Mouse (Mus musculus): ENCODE measurements around the gene Rplp2.
A peak's percentile ranks its signal among the peaks of the same experiment; 100 is the strongest.
"Not testable (repeated sequence)": the region's sequence is repeated elsewhere in the genome, so short reads cannot be mapped to it uniquely, and the experiment has no call there.

Gene Rplp2

GRCm38 (mm10) chr7:141447110-141447991, at the start of gene Rplp2:
TSS of gene Rplp2 (plus strand) at chr7:141447370.
- peak; percentile 90 for DNase-seq (ENCODE audit: low read depth, low spot score)

DNA sequence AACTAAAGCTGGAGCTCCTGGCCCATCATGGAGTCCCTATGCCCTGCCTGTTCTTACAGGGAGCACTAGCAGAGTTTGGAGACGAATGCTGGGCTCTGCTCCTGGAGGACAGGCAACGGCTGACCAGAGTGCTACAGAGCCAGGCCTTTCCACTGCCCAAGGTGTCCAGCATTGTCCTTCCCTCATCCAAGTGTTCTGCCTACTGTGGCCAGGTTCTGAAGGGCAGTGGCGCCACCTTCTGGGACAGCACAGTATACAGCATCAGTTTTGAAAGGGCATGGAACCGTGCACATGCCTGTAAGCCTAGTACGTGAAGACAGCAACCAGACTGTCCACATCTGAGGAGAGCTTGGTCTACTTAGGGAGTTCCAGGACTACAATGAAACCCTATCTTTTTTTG, 43.9 kb upstream of the Rplp2 start:
- peak; percentile 62 for DNase-seq (ENCODE audit: low read depth, low spot score)

DNA sequence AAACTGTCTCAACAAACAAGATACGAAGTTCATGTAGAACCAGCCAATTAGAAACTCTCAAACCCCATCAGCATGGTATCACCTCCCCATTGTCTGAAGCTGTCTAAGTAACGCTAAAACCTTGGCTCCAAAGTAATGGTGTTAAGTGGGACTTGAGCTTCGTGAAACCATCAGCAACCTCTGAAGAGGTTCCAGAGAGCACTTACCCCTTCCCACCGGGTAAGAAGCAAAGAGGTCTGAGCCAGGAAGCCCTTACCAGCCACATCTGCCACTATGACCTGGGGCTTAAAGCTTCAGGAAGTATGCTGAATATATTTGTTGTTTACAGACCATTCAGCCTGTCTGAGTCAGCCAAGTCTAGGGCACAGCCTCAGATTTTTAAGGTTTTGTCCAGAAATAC, 41.7 kb upstream of the Rplp2 start:
- no peak for DNase-seq (ENCODE audit: low read depth, low spot score)

GRCm38 (mm10) chr7:141407670-141408069, 39.5 kb upstream of the Rplp2 start:
- DNase-seq (ENCODE audit: low read depth, low spot score), result not testable (repeated sequence)

- DNase-seq (ENCODE audit: low read depth, low spot score), result peak; percentile 85
Observed at GRCm38 (mm10) chr7:141408833-141409232, 38.3 kb upstream of the Rplp2 start.

DNA sequence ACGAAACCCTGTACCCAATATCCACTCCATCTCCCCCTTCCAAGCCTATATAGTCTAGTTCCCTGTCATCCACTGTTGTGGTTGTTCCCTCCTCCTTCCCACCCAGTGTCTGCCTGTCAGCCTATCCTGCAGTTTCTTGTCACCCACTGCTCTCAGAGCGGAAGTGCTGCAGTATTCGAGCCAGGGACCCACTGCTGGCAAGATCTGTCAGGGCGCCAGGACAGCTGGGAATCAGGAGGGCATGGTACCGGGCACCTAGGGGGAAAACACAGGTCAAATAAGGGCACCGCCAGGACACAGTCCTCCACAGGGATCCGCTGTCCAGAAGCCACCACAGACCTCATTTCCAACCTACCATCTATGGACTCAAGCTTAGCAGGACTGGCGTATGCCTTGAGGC, 36.5 kb upstream of the Rplp2 start:
- no peak for DNase-seq (ENCODE audit: low read depth, low spot score)

GRCm38 (mm10) chr7:141411667-141412066, 35.5 kb upstream of the Rplp2 start:
- no peak for DNase-seq (ENCODE audit: low read depth, low spot score)

GRCm38 (mm10) chr7:141413331-141413730, 33.8 kb upstream of the Rplp2 start:
- DNase-seq (ENCODE audit: low read depth, low spot score), result no peak

- DNase-seq (ENCODE audit: low read depth, low spot score), result peak; percentile 100
Observed at GRCm38 (mm10) chr7:141413809-141414584, 33.2 kb upstream of the Rplp2 start, which contains the start of gene Gatd1. TSS of gene Gatd1 (minus strand) at chr7:141414136.

- DNase-seq (ENCODE audit: low read depth, low spot score), result no peak
Observed at GRCm38 (mm10) chr7:141416144-141416841, 30.9 kb upstream of the Rplp2 start.

DNA sequence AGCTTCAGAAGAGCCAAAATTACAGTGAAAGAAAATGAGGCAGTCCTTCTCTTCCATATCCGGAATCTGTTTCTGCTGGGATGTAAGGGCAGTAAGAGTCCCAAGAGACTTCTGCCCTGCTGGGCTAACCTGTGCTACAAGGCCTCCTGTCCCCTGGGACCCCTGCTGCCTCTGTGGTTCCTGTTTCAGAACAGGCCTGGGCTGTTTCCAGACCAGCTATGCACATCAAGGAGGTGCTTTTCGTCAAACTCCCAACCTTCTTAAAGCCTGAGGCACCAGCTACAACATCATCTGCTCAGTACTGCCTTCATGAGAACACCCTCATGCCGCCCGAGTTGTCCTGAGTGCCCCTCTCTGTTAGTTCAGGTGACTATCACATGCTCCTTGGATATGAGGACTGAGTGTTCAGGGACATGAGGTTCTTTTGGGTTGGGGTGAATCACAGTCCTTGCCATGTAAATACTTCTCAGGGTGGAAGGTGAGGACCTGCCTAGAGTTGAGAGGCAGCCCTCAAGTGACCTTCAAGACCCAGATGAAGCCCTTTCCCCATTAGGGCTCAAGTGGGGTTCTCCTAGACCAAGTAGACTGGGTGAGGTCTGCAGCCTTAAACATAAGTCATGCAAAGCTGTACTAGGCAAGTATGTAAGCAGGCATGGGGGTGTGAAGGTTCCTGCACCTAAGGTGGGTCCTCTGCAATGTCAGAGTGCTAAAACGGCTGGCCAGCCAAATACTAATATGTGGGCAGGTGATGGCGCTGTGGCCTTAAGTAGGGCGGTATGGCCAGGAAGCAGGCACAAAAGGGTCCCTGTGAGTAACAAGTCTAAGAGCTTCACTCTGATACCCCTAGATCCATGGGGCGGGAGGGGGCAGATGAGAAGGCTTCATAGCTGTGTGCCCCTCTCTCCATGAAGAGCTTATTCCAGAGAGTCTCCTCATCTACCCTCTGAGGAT, 29.2 kb upstream of the Rplp2 start:
- no peak for DNase-seq (ENCODE audit: low read depth, low spot score)

DNA sequence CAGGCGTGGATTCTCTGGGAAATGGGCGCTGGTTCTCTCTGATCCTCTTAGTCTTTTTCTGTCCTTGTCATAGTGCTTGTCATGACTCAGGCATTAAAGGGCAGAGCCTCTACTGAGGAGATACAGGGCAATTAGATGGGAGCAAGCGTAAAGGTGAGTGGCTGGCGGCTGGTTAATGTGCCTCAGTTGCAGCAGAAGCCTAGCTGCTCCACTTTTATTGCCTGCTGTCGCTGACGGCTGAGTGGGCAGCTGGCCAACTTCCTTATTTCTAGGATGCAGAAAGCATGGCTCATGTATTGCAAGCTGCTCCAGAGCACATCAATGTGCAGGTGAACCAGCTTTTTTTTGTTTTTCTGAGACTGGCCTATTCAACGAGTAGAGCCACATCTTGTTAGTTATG, 28.2 kb upstream of the Rplp2 start:
- DNase-seq (ENCODE audit: low read depth, low spot score), result no peak

GRCm38 (mm10) chr7:141420030-141420702, 27.0 kb upstream of the Rplp2 start:
- DNase-seq (ENCODE audit: low read depth, low spot score), result no peak

DNA sequence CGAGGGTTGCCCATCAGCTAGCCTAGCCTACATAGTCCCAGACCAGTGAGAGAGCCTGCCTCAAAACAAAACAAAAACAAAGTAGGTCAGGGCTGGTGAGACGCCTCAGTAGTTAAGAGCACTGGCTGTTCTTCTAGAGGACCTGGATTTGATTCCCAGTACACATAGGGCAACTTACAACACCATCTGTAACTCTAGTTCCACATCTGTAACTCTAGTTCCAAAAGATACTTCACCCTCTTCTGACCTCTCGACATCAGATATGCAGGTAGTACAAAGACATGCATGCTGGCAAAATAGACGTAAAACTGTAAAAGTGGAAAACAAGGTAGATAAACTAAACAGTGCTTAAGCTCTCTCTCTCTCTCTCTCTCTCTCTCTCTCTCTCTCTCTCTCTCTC, 23.4 kb upstream of the Rplp2 start:
- no peak for DNase-seq (ENCODE audit: low read depth, low spot score)

DNA sequence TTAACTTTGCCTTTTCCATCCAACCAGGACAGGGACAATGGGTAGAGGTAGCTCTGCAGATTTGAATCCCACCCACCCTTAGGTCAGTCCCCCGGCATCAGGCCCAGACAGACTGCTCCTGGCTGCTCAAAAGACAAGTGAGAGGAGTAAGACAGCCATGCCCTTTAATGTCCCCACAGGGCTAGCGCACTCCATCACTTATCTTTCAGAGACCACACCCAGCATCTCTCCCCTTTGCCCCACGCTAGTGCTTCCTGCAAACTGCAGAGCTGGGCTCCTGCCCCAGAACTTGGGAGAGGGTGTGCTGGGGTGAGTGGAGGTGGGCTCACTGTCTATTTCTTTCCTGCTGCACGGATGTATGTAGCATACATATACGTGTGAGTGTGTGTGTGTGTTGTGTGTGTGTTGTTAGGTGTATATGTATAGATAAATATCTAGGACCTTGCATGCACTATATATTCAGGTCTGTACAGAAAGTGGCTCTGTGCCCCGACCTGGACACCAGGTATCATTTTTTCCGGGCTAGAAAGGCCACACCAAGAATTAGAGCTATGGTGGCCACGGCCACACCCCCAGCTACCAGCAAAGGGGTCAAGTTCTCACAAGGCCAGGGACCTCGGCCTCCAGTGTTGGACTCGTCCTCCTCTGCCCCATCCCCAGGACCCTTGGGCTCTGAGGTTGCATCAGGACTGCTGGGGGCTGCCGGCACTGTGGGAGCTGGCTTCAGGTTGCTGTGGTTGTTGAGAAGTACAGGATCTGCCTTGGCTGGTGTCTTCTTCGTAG, 20.0 kb upstream of the Rplp2 start:
- DNase-seq (ENCODE audit: low read depth, low spot score), result no peak

- no peak for DNase-seq (ENCODE audit: low read depth, low spot score)
Observed at GRCm38 (mm10) chr7:141428701-141429100, 18.5 kb upstream of the Rplp2 start.

DNA sequence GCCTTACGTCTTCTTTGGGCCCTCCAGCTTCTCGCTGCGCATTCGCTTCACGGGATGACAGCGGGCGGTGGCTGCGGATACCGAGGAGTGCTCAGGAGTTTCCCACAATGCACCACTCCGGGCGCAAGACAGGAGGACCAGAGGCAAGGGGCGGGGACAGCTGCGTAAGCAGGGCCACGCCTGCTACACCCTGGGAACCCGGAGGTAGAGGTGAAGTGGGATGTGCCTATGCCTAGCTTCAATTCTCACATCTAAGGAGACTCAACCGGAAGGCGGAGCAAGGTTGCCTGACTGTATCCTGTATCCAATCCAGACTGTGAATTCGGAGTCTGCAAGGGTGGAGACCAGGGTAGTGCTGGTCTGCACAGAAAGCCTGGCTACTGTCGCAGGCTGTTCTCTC, 17.9 kb upstream of the Rplp2 start, which contains the start of gene Cend1:
Gene Cend1 (minus strand): TSS at position 182 of the 400 bp plus-strand sequence.
- peak; percentile 82 for DNase-seq (ENCODE audit: low read depth, low spot score)

DNA sequence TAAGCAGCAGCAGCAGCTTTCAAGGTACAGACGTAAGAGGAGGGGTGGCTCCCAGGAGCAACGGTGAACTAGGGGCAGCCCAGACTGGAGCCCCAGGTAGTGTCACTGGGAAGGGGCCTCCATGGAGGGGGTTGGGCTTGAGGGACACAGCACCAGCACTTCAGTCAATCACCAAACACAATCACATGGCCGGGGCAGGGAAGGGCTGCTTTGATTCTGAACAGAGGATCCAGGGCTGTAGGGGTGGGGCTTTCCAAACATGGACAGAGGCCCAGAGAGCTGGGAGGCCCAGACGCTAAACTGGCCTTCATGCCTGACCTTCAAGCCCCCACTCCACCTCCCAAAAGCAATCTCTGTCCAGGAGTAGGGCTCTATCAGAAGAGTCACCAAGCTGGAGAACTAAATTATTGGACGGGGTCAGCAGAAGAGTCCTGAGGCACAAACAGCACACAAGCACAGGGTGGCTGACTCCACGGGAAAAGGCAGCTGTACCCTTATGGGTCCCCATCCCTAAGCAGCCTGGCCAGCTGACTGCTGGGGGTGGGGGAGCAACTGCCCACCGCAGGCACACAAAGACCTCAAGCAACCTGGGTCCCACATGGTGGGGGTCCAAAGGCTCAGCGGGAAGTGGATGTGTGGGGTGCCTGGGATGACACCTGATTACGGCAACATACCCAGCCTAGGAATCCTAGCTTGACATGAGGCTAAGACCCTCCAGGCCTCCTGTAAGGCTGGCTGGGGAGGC, 17.2 kb upstream of the Rplp2 start:
- DNase-seq (ENCODE audit: low read depth, low spot score), result no peak
